In the genomic region with DNA sequence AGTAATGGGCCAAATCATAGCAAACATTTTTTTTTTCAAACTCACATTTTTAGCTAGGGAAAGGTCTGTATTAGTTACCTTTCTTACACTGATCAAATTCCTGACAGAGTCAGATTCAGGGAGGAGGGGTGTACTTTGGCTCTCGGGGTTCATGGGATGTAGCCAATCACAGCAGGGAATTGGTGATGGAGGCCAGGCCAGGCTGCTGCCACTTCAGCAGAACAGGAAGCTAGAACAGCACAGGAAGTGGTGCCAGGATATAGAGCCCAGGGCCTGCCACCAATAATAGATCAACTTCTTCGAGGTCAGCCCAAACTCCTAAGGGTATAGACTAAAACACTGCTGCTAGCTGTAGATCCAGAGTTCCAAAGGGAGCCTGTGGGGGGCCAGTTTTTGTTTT, we compare ENCODE assay signal across 19 mouse cellular contexts.
DNase-seq lines count a peak whose midpoint lies in the region; ATAC-seq lines count a peak whose summit lies in the region.
"Had no signal": no experiment of that assay in that cellular context is flagged by ENCODE, and none has a peak within 500 bp of the region (broad histone marks: within the 10 kb centered on the region; RNA-seq: fewer than 3 reads in every experiment).

No protein-coding gene starts in this region.

- no peaks in the 10 kb centered on the region for H3K4me1 ChIP-seq in midbrain, embryonic 16.5 days (ENCODE audit: control insufficient read depth, insufficient read depth, low read length)
- H3K4me1 ChIP-seq: neural tube, embryonic 15.5 days; stomach, embryonic 15.5 days had no signal

- no peak overlapping the region for H3K9ac ChIP-seq in midbrain, embryonic 16.5 days (ENCODE audit: low read depth, low read length)
- H3K9ac ChIP-seq: heart, embryonic 13.5 days; limb, embryonic 13.5 days; neural tube, embryonic 15.5 days; stomach, embryonic 15.5 days had no signal

- ATAC-seq in cerebellum, adult (ENCODE audit: insufficient number of reproducible peaks, low FRiP score, low TSS enrichment), result peak; percentile 71
- peak; percentile 74 for ATAC-seq in megakaryocyte, adult 5-6 weeks (ENCODE audit: poor library complexity, severe bottlenecking)
- ATAC-seq in midbrain, embryonic 16.5 days, result no peak
- ATAC-seq: forebrain, embryonic 14.5 days; hindbrain, postnatal 0 days had no signal

- no peak overlapping the region for H3K4me2 ChIP-seq in midbrain, embryonic 16.5 days (ENCODE audit: low read length)
- H3K4me2 ChIP-seq: heart, embryonic 13.5 days; neural tube, embryonic 15.5 days; stomach, embryonic 15.5 days had no signal

- no peak overlapping the region for H3K4me3 ChIP-seq in midbrain, embryonic 16.5 days (ENCODE audit: low read depth, low read length)
- H3K4me3 ChIP-seq: heart, embryonic 13.5 days; limb, embryonic 13.5 days; neural tube, embryonic 15.5 days; stomach, embryonic 15.5 days had no signal

- no peaks in the 10 kb centered on the region for H3K36me3 ChIP-seq in midbrain, embryonic 16.5 days (ENCODE audit: control insufficient read depth, insufficient read depth, low read length)
- H3K36me3 ChIP-seq: heart, embryonic 13.5 days; limb, embryonic 13.5 days; neural tube, embryonic 15.5 days; stomach, embryonic 15.5 days had no signal

- WGBS in midbrain, embryonic 16.5 days, result 79% methylated on average over 2 of the region's 2 CpGs

- DNase-seq in cerebellum, postnatal 4 days (ENCODE audit: low spot score in 2 of 2), result no peak
- peak; percentile 50 for DNase-seq in brain, adult 2 months (ENCODE audit: low read depth, low spot score)
- DNase-seq in cerebellum, postnatal 36 days, result peak; percentile 52 to 54
- no peak for DNase-seq in ovary, adult 18-20 months (ENCODE audit: low spot score)
- DNase-seq in layer of hippocampus, postnatal 25 days (ENCODE audit: extremely low spot score in 1 of 2, low spot score in 1 of 2), result no peak
- DNase-seq: kidney, postnatal 10 days; layer of hippocampus, adult 9-11 months; lung, adult 18-20 months; thymus, postnatal 4 days had no signal

- no peaks in the 10 kb centered on the region for H3K27me3 ChIP-seq in midbrain, embryonic 16.5 days (ENCODE audit: control insufficient read depth, insufficient read depth, low read depth, low read length)
- H3K27me3 ChIP-seq: heart, embryonic 13.5 days; limb, embryonic 13.5 days; neural tube, embryonic 15.5 days; stomach, embryonic 15.5 days had no signal

- no peak overlapping the region for H3K27ac ChIP-seq in midbrain, embryonic 16.5 days (ENCODE audit: low read length)
- H3K27ac ChIP-seq: heart, embryonic 13.5 days; hindbrain, postnatal 0 days; limb, embryonic 13.5 days; macrophage; neural tube, embryonic 15.5 days; stomach, embryonic 15.5 days had no signal

- H3K9me3 ChIP-seq in midbrain, embryonic 16.5 days (replicated peaks; ENCODE audit: control insufficient read depth, low read length, poor library complexity, severe bottlenecking), result peaks cover 3% of the 10 kb centered on the region; the same call in 1 of the 2 replicates
- H3K9me3 ChIP-seq: heart, embryonic 13.5 days; limb, embryonic 13.5 days; neural tube, embryonic 15.5 days; stomach, embryonic 15.5 days had no signal

Comparison
In these comparisons a context has a peak if more than half of its experiments do, and no peak if none do; other contexts are left out.
1. DNase-seq: peak in brain, adult 2 months (single experiment) and cerebellum, postnatal 36 days (2 of 2); none in cerebellum, postnatal 4 days (0 of 2), ovary, adult 18-20 months (single experiment) and layer of hippocampus, postnatal 25 days (0 of 2).